Mouse (Mus musculus): ENCODE measurements at regions not wholly inside any gene's neighbourhood (a gene's known extent, or its start where the extent isn't known, plus 50 kb on each side); places are given as distances from the start of the nearest gene placed in this dataset.
A peak's percentile ranks its signal among the peaks of the same experiment; 100 is the strongest.

DNA sequence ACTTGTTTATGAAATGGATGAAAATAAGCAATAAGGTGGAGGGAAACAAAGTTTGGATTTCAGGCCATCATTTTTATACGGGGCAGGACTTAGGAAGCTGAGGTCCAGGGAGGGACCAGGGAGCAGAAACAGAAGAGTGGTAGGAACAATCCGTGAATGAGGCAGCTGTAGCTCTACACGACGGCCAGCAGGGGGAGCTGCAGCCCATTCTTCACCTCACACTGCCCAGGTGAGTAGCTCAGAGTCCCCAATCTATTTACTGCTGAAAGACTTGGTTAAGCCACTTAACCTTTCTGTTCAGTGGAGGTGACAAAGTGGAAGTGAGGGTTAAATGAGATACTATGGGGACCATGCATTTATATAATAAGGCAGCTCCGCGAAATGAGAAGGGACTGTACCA is 225.7 kb downstream of the Gm45692 start:
- Histone ChIP-seq H3K4me1 (ENCODE audit: control insufficient read depth, insufficient read depth, low read length) (no peaks in the 10 kb centered on the region), H3K36me3 (ENCODE audit: control insufficient read depth, insufficient read depth, low read length) (no peaks in the 10 kb centered on the region), H3K27me3 (ENCODE audit: control insufficient read depth, insufficient read depth, low read length) (no peaks in the 10 kb centered on the region), H3K4me3 (ENCODE audit: low read length) (no peak overlapping the region), H3K27ac (ENCODE audit: low read depth, low read length) (no peak overlapping the region), H3K9ac (ENCODE audit: low read depth, low read length) (no peak overlapping the region), H3K9me3 (ENCODE audit: control insufficient read depth, low read length) (no peaks in the 10 kb centered on the region), H3K4me2 (replicated peaks; ENCODE audit: low read depth, low read length) (no peak overlapping the region)
- 32% methylated on average over 6 of the region's 6 CpGs for WGBS
- no peak for ATAC-seq (ENCODE audit: low FRiP score, low TSS enrichment)

DNA sequence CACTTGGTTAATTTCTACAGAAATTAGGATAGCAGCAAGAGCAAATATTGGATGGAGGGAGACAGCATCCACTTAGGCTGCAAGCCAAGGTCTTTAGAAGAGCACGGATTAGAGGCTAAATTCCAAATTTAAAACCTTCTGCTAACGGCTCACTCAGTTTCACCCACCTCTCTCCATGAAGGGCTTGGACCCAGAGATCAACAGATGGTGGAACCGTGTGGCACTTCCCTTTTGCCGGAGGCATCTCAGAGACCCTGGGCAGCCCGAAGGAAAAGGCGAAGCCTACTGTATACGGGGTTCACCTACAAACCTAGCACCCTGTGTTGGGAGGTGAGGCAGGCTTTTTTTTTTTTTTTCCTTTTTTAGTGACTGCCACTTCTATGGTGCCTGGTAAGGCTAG is 229.9 kb downstream of the Gm45692 start:
- H3K27me3 ChIP-seq (ENCODE audit: control insufficient read depth, insufficient read depth, low read length), result no peaks in the 10 kb centered on the region
- no peak for ATAC-seq (ENCODE audit: low FRiP score, low TSS enrichment)
- no peaks in the 10 kb centered on the region for H3K9me3 ChIP-seq (ENCODE audit: control insufficient read depth, low read length)
- H3K27ac ChIP-seq (ENCODE audit: low read depth, low read length), result no peak overlapping the region
- no peaks in the 10 kb centered on the region for H3K36me3 ChIP-seq (ENCODE audit: control insufficient read depth, insufficient read depth, low read length)
- H3K4me3 ChIP-seq (ENCODE audit: low read length), result no peak overlapping the region
- peaks cover 20% of the 10 kb centered on the region for H3K4me1 ChIP-seq (ENCODE audit: control insufficient read depth, insufficient read depth, low read length)
- H3K9ac ChIP-seq (ENCODE audit: low read depth, low read length), result no peak overlapping the region
- H3K4me2 ChIP-seq (replicated peaks; ENCODE audit: low read depth, low read length), result no peak overlapping the region
- WGBS, result 84% methylated on average over 7 of the region's 7 CpGs

DNA sequence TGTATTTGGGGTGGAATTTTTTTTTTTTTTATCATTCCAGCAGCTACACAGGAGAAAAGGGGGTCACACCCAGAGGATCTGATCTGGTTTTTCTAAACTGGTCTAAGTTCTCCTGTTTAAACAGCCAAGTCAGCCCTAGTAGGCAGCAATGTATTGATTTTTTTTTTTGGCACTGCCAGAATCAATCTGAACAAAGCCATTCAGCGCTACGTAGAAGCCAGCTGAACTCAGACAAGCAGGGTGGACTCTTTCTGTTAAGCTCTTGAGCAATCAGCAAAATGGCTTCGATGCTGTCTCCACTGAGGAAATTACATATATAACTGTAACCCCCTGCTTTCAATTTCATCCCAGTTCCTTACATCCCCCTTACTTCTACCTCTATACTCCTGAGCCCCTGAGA is 230.5 kb downstream of the Gm45692 start:
- ATAC-seq (ENCODE audit: low FRiP score, low TSS enrichment), result no peak
- WGBS, result 94% methylated on average over 3 of the region's 3 CpGs
- no peak overlapping the region for H3K4me3 ChIP-seq (ENCODE audit: low read length)

DNA sequence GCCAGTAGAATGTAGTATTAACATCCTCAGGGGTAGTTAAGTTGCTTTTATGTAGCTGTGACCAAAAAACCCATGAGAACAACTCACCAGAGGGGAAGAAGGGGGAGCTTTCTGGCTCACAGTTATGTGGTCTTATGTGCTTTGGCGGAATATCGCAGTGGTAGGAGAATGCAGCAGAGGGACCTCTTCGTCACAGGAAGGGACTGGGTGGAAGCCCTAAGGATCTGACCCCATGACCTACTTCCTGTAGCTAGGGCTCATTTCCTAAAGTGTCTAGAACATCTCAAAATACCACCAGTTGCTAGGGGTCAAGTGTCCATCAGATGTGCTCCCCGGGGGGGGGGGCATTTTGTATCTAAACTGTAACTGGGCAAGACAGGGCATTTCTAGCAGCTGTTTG is 231.3 kb downstream of the Gm45692 start:
- Histone ChIP-seq H3K4me2 (replicated peaks; ENCODE audit: low read depth, low read length) (no peak overlapping the region), H3K9ac (ENCODE audit: low read depth, low read length) (no peak overlapping the region), H3K9me3 (ENCODE audit: control insufficient read depth, low read length) (no peaks in the 10 kb centered on the region), H3K27me3 (ENCODE audit: control insufficient read depth, insufficient read depth, low read length) (no peaks in the 10 kb centered on the region), H3K27ac (ENCODE audit: low read depth, low read length) (no peak overlapping the region), H3K4me1 (ENCODE audit: control insufficient read depth, insufficient read depth, low read length) (peaks cover 27% of the 10 kb centered on the region), H3K36me3 (ENCODE audit: control insufficient read depth, insufficient read depth, low read length) (no peaks in the 10 kb centered on the region), H3K4me3 (ENCODE audit: low read length) (no peak overlapping the region)
- ATAC-seq (ENCODE audit: low FRiP score, low TSS enrichment), result no peak
- 69% methylated on average over 4 of the region's 4 CpGs for WGBS

More for the DNA sequence above, 230.5 kb downstream of the Gm45692 start:
- Histone ChIP-seq H3K4me1 (ENCODE audit: control insufficient read depth, insufficient read depth, low read length) (peaks cover 26% of the 10 kb centered on the region), H3K36me3 (ENCODE audit: control insufficient read depth, insufficient read depth, low read length) (no peaks in the 10 kb centered on the region), H3K9ac (ENCODE audit: low read depth, low read length) (no peak overlapping the region), H3K27me3 (ENCODE audit: control insufficient read depth, insufficient read depth, low read length) (no peaks in the 10 kb centered on the region), H3K9me3 (ENCODE audit: control insufficient read depth, low read length) (no peaks in the 10 kb centered on the region), H3K27ac (ENCODE audit: low read depth, low read length) (no peak overlapping the region), H3K4me2 (replicated peaks; ENCODE audit: low read depth, low read length) (no peak overlapping the region)

DNA sequence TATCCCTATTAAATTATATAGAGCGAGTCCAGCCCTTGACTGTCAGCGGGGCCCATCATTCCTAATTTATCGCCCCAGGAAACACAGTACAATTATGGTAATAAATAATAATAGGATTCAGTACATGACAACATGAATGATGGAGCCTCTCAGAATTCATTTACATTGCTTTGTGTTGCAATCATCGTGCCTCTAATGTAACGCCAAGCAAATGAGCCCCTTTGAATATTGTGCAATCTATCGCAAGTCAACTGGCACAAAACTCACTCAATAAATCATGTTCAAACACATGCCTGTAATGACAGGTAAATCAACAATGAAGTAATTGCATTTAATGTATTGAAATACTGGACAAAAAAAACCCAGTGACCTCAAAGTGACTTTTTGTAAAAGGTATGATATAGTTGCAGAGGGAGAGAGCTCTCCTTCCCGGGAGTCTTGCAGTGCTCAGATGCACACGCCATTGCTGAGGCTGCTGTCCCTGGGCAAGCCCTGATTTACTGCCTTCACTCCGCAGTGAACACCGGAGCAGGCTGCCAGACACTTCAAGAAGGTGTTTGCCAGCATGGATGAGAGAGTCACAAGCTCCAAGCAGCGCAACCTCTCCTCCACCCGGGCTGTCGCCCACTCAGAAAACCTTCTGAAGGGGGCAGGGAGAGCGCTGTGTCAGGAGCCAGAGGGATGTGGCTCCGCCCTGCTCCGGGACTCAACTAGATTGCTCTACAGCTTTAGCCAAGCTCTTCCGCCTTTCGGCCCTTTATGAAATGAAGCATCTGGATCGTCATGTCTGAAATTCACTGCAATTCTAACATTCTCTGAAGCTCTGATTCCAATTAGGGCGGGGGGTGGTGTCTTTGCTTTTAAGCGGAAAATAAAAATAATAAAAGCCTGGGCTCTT is 232.6 kb downstream of the Gm45692 start:
- H3K9me3 ChIP-seq (ENCODE audit: control insufficient read depth, low read length), result no peaks in the 10 kb centered on the region
- ATAC-seq (ENCODE audit: low FRiP score, low TSS enrichment), result peak; percentile 87
- H3K4me3 ChIP-seq (ENCODE audit: low read length), result peak overlapping the region; percentile 24; the same call in 1 of the 2 replicates
- H3K27me3 ChIP-seq (ENCODE audit: control insufficient read depth, insufficient read depth, low read length), result no peaks in the 10 kb centered on the region
- no peaks in the 10 kb centered on the region for H3K36me3 ChIP-seq (ENCODE audit: control insufficient read depth, insufficient read depth, low read length)
- H3K27ac ChIP-seq (ENCODE audit: low read depth, low read length), result peak overlapping the region; percentile 90
- H3K4me1 ChIP-seq (ENCODE audit: control insufficient read depth, insufficient read depth, low read length), result peaks cover 27% of the 10 kb centered on the region
- WGBS, result 11% methylated on average over 21 of the region's 21 CpGs
- peak overlapping the region; percentile 53 for H3K4me2 ChIP-seq (replicated peaks; ENCODE audit: low read depth, low read length)
- peak overlapping the region; percentile 44; the same call in 1 of the 2 replicates for H3K9ac ChIP-seq (ENCODE audit: low read depth, low read length)

DNA sequence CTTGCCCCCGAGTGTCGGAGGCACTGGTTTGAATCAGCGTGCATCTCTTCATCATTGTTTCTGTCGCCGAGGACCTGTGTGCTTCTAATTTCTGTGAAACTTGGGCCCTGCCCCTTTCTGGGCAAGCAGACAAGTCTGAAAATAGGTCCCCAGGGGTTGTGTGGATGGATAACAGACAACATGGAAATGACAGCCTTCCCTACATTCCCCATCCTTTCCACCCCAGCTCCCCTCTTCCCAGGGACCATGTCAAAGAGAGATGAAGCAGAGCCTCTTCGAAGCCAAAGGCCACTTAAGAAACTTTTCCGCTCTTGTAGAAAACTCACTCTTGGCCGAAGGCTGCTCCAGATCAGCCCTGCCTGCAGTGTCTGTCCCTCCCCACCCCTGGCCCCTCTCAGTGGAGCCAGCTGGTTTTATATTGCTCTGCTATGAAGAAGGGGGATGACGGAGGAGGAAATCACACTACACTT is 233.2 kb downstream of the Gm45692 start:
- Histone ChIP-seq H3K4me3 (ENCODE audit: low read length) (peak overlapping the region; percentile 24; the same call in 1 of the 2 replicates), H3K4me2 (replicated peaks; ENCODE audit: low read depth, low read length) (peak overlapping the region; percentile 53), H3K36me3 (ENCODE audit: control insufficient read depth, insufficient read depth, low read length) (no peaks in the 10 kb centered on the region), H3K27ac (ENCODE audit: low read depth, low read length) (peak overlapping the region; percentile 90), H3K9ac (ENCODE audit: low read depth, low read length) (0 out of 2 replicates have a peak overlapping the region, but pooled peaks have one; percentile 44), H3K27me3 (ENCODE audit: control insufficient read depth, insufficient read depth, low read length) (no peaks in the 10 kb centered on the region), H3K4me1 (ENCODE audit: control insufficient read depth, insufficient read depth, low read length) (peaks cover 27% of the 10 kb centered on the region), H3K9me3 (ENCODE audit: control insufficient read depth, low read length) (no peaks in the 10 kb centered on the region)
- ATAC-seq (ENCODE audit: low FRiP score, low TSS enrichment), result peak; percentile 66
- 20% methylated on average over 9 of the region's 9 CpGs for WGBS

DNA sequence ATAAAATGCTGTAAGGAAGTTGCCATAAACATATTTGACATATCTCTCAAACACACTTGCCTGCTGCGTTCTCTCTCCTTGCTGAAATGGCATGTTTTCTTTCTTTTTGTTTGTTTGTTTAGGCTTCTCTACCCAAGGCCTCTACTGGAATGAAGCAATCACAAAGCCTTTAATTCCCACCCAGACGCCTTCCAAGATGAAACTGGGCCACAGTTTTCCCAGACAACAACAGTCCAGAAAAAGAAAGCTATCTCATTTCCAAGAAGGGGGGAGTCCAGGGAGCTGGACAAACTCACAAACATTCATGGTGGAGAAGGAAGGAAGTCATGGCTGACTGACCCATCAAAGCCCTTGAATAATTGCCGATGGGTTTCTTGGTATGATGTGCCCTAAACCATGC is 234.1 kb downstream of the Gm45692 start:
- WGBS, result 22% methylated on average over 3 of the region's 3 CpGs
- no peak for ATAC-seq (ENCODE audit: low FRiP score, low TSS enrichment)

DNA sequence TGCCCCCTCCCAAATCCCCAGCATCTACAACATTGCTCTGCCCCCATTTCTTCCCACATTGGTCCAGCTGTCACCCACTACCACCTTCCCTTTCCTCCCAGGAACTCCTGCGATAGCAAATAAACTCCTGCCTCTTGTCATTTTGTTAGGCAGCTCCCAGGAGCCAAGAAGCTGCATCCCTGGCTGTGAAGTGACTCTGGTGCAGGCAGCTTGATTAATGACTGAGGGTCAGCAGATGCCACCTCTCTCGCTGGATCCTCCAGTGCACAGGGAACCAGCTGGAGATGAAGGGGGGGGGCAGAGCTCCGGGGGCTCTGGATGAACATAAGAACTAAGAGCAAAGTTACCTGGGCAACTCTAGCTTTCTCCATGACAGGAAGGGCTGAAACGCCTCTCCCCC is 235.2 kb downstream of the Gm45692 start:
- Histone ChIP-seq H3K4me1 (ENCODE audit: control insufficient read depth, insufficient read depth, low read length) (peaks cover 27% of the 10 kb centered on the region), H3K27ac (ENCODE audit: low read depth, low read length) (peak overlapping the region; percentile 90; the same call in 1 of the 2 replicates)
- 6% methylated on average over 4 of the region's 4 CpGs for WGBS

More for the DNA sequence above, 234.1 kb downstream of the Gm45692 start:
- Histone ChIP-seq H3K4me1 (ENCODE audit: control insufficient read depth, insufficient read depth, low read length) (peaks cover 27% of the 10 kb centered on the region), H3K4me3 (ENCODE audit: low read length) (no peak overlapping the region), H3K9me3 (ENCODE audit: control insufficient read depth, low read length) (no peaks in the 10 kb centered on the region), H3K36me3 (ENCODE audit: control insufficient read depth, insufficient read depth, low read length) (no peaks in the 10 kb centered on the region), H3K27ac (ENCODE audit: low read depth, low read length) (peak overlapping the region; percentile 90), H3K9ac (ENCODE audit: low read depth, low read length) (no peak overlapping the region), H3K4me2 (replicated peaks; ENCODE audit: low read depth, low read length) (no peak overlapping the region), H3K27me3 (ENCODE audit: control insufficient read depth, insufficient read depth, low read length) (no peaks in the 10 kb centered on the region)

DNA sequence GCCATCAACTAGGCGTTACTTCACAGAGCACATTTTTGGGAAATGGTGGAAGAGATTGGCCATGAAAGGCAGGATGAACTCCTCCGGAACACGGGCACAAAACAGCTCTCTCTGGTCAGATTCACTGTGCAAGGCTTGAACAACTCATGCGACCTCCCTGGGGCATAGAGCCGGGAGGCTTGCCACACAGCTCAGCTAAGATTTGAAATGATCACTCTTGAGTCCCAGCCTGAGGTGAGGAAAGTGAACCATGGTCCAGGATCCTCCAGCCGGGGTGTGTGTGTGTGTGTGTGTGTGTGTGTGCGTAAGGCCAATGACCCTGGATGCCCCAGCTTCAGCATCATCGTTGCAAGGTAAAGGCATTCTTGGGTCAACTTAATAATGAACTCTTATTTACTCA is 237.5 kb downstream of the Gm45692 start:
- H3K9me3 ChIP-seq (ENCODE audit: control insufficient read depth, low read length), result no peaks in the 10 kb centered on the region
- ATAC-seq (ENCODE audit: low FRiP score, low TSS enrichment), result no peak
- H3K27me3 ChIP-seq (ENCODE audit: control insufficient read depth, insufficient read depth, low read length), result no peaks in the 10 kb centered on the region
- no peak overlapping the region for H3K27ac ChIP-seq (ENCODE audit: low read depth, low read length)
- H3K4me1 ChIP-seq (ENCODE audit: control insufficient read depth, insufficient read depth, low read length), result peaks cover 20% of the 10 kb centered on the region
- WGBS, result 81% methylated on average over 8 of the region's 8 CpGs
- H3K4me3 ChIP-seq (ENCODE audit: low read length), result no peak overlapping the region
- H3K4me2 ChIP-seq (replicated peaks; ENCODE audit: low read depth, low read length), result no peak overlapping the region
- no peaks in the 10 kb centered on the region for H3K36me3 ChIP-seq (ENCODE audit: control insufficient read depth, insufficient read depth, low read length)
- H3K9ac ChIP-seq (ENCODE audit: low read depth, low read length), result no peak overlapping the region

More for the DNA sequence above, 235.2 kb downstream of the Gm45692 start:
- no peak overlapping the region for H3K9ac ChIP-seq (ENCODE audit: low read depth, low read length)
- no peaks in the 10 kb centered on the region for H3K9me3 ChIP-seq (ENCODE audit: control insufficient read depth, low read length)
- no peak overlapping the region for H3K4me2 ChIP-seq (replicated peaks; ENCODE audit: low read depth, low read length)
- H3K36me3 ChIP-seq (ENCODE audit: control insufficient read depth, insufficient read depth, low read length), result no peaks in the 10 kb centered on the region
- ATAC-seq (ENCODE audit: low FRiP score, low TSS enrichment), result peak; percentile 45; the same call in 1 of the 2 replicates
- H3K4me3 ChIP-seq (ENCODE audit: low read length), result no peak overlapping the region
- H3K27me3 ChIP-seq (ENCODE audit: control insufficient read depth, insufficient read depth, low read length), result no peaks in the 10 kb centered on the region
